Mouse (Mus musculus) layer of hippocampus, postnatal 14 days (tissue): ENCODE data around the gene Ldb1. TPM values are rescaled to one million over a fixed set of nuclear protein-coding genes. Genes with fewer than 3 reads are reported as not detected.
A peak's percentile ranks its signal among the peaks of the same experiment; 100 is the strongest.
"Not testable (repeated sequence)": the region's sequence is repeated elsewhere in the genome, so short reads cannot be mapped to it uniquely, and the experiment has no call there.

Experiments
- DNase-seq, 2 experiments: peaks; one replicate each; pipeline ENCODE4 v3.0.0; 2021 to 2022; ENCODE audit warnings: low spot score in 2 of 2, mixed read lengths in 1 of 2
- total RNA-seq, 2 experiments: library from RNA; stranded (reverse); gene quantifications; 2 replicates each; pipeline ENCODE4 v1.2.3; 2021

Ldb1 gene
- total RNA-seq, 2 experiments from 2014 or later, result 95.3 to 103 TPM

DNA sequence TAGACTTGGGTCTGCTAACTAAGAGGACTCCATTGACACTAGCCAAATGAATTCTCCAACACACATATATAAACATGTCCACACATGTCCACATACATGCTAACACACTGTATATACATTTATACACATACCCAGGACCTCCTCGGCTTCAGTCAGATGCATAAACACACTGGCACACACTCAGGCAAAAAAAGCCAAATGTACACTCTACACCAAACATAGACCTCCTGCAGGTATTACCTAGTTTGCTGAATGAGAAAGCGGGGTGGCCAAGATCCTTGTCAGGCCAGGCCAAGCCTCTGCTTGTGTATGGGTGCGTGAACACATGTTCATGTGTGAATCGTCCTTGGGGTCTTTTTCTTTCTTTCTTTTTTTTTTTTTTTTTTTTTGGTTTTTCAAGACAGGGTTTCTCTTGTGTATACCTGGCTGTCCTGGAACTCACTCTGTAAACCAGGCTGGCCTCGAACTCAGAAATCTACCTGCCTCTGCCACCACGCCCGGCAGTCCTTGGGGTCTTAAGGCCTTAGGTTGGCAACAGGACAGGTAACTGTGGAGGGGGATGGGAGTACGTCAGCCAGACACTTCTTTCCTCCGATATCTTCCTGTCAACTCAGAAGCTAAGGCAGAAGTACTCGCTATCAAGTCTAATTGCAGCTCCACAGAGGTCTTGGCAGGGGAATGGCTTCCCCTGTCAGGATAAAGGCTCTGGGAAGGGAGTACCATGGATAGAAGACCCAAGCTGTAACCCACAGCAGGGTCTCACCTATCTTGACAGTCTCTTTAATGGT lies 14.6 kb downstream of the Ldb1 start:
- DNase-seq, result no peak

GRCm38 (mm10) chr19:46029652-46030051 lies 15.4 kb downstream of the Ldb1 start:
- DNase-seq, result no peak

GRCm38 (mm10) chr19:46028747-46029320 lies 16.2 kb downstream of the Ldb1 start:
- DNase-seq, result no peak

- DNase-seq, result no peak
These were observed 18.4 kb downstream of the Ldb1 start for GRCm38 (mm10) chr19:46026567-46026966.

- no peak for DNase-seq
These were observed 20.1 kb downstream of the Ldb1 start for GRCm38 (mm10) chr19:46024959-46025358.

- DNase-seq, result no peak
These were observed 29.0 kb downstream of the Ldb1 start for GRCm38 (mm10) chr19:46016023-46016422.

DNA sequence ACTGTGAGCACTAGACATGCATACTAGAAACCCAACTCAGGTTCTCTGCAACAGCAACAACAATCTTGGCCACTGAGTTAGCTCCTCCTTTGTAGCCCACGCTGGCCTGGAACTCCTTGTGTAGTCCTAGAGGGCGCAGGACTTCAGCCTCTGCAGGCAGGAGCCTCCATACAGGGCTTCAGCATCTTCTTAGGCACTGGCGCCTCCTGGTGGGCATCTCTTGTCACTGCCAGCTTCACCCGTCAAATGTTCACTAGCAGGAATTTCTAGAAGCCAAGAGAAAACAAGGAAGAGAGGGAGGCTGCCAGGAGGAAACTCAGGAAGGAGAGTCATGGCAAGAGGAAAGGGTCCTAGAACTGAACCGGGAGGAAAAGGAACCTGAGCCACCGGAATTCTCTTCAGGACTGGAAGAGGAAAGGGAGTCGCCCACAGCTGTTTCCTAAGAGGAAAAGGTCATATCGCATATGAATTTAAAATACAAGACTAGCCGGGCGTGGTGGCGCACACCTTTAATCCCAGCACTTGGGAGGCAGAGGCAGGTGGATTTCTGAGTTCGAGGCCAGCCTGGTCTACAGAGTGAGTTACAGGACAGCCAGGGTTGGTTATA lies 30.3 kb downstream of the Ldb1 start:
- peak; percentile 75 to 90 for DNase-seq

DNA sequence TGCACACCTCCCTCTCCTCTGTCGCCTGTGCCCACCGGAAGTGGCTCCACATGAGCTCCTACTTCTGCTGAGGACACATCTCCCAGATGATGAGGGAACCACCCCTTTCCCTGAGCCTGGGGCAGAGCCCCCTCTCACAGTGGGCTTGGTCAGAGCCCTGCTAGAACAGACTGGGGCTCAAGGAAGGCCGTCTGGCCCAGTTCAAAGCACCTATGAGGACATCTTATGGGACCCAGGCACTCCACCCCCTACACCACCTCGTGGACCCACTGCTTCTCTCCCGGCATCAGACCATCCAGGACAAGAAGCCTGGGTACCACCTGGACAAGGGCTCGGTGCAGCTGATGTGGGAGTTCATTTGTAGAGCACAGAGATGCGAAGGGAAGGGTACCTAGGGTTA lies 39.3 kb downstream of the Ldb1 start:
- DNase-seq, result no peak

DNA sequence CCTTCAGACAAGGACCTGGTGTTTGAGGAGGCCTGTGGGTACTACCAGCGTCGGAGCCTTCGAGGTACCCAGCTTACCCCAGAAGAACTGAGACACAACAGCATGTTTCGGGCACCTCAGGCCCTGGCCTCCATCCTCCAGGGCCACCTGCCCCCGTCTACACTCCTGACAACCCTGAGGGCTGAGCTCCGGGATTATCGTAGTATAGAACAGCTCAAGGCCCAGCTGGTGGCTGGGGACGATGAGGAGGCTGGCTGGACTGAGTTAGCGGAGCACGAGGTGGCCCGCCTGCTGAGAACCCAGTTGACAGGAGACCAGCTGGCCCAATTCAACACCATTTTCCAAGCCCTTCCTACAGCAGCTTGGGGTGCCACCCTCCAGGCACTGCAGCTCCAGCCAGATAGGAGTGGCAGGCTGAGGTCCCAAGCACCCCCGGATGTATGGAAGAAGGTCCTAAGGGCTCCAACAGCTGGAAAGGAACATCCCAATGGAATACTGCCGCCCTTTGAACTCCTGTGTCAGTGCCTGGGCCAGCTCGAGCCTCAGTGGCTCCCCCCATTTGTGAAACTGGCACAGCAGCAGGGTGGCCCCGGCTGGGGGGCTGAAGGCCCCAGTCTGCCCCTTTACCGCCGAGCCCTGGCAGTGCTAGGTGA lies 40.1 kb downstream of the Ldb1 start:
- no peak for DNase-seq

GRCm38 (mm10) chr19:46003371-46004226 lies 41.4 kb downstream of the Ldb1 start, which contains the start of gene Hps6:
TSS of gene Hps6 (plus strand) at chr19:46003508.
- DNase-seq, result peak; percentile 41

- no peak for DNase-seq
These were observed 42.7 kb downstream of the Ldb1 start for GRCm38 (mm10) chr19:46002279-46002678.

GRCm38 (mm10) chr19:45999378-45999777 lies 45.6 kb downstream of the Ldb1 start:
- DNase-seq, result no peak

DNA sequence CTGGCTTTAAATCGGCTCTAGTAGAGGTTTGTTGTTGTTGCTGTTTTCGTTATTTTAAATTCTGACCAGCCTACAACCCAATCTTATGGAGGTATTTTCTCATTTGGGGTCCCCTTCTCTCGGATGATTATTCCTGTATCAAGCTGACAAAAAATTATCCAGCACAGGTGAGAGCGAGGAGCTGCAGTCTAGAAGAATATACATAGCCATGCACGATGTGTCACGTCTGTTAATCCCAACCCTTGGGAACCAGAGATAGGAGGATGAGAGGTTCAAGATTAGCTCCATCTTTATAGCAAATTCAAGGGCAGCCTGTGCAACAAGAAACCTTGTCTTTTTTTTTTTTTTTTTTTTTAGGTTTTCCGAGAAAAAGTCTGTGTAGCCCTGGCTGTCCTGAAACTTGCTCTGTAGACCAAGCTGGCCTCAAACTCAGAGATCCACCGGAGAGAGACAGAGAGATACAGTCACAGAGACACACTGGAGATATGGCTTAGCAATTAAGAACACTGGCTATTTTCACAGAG lies 46.3 kb downstream of the Ldb1 start:
- DNase-seq, result no peak

- peak; percentile 90 to 93 for DNase-seq
These were observed 47.0 kb downstream of the Ldb1 start, which contains the start of gene Armh3 for GRCm38 (mm10) chr19:45997785-45998693. TSS of gene Armh3 (minus strand) at chr19:45998488.

DNA sequence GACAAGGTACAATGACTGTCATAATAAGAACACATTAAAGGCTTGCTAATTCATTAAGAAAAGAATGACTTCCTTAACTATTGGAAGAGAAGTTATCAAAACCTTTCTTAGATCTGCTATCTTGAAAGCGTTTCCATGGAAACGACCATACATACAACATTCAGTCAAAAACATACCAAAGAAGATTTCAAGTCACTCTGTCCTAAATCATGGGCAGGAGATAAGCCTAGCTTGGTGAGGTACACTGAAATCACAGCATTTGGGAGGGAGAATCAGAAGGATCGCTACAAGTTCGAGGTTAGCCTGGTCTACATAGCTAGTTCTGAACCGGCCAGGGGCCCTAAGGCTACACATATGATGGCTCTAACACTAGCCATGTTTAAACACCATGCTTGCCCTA lies 47.6 kb downstream of the Ldb1 start:
- DNase-seq, result no peak

DNA sequence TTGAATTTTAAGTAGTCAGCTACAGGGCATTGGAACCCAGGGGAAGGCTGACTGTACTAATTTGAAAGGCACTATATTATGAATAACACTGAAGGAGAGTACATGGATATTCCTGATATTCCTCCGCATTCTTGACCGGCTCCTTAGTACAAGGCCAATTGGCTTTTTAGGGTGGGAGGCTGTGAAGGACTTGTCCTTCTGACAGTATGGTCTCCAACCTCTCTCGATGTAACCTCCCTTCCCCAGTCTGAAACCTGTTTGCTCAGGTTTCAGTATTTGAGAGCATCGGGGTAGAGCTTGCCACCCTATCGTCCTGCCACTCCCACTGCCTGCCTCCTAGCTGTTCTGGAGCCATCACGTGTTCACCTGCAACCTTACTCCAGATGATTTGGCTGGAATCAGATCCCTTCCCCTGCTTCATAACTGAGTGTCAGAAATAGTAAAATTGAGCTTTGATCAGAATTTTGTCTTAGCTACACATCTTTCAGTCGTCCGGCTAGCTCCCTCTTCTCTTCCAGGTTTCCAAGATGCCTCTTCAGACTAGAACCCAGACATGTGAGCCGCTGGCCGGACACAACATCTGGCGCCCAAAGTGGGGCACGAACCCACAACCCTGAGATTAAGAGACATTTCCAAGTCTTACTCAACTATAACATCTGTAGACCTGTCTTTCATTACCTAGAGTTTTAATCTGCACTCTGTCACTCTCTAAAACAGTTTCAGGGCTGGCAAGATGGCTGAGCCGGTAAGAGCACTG lies 50.9 kb downstream of the Ldb1 start:
- DNase-seq, result no peak

DNA sequence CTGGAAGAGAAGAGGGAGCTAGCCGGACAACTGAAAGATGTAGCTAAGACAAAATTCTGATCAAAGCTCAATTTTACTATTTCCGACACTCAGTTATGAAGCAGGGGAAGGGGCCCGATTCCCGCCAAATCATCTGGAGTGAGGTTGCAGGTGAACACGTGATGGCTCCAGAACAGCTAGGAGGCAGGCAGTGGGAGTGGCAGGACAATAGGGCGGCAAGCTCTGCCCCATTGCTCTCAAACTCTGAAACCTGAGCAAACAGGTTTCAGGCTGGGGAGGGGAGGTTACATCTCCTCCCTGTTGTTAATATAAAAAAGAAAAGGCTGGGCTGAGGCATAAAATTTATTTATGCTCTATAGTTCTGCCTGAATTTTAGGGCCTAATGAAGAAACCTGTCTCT lies 51.6 kb downstream of the Ldb1 start:
- DNase-seq, result not testable (repeated sequence)

- DNase-seq, result no peak
These were observed 53.8 kb downstream of the Ldb1 start for GRCm38 (mm10) chr19:45991171-45991570.

DNA sequence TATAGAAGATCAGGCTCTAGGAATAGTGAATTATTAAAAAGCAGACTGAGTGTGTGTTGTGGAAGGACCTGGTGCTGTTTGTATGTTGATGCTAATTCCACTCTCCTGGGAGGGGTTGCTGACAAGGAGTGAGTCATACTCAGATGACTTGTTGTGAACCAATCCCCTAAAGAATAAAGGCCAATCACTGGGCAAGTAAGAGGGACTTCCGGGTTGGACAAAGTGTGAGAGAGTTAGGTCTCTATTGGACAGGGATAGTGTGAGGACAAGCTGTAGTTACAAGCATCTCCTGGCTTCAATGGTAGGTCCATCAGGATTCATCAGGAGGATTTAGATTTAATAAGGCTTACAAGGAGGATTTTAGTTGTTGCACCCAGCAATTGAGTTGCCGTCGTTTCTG lies 56.8 kb downstream of the Ldb1 start:
- DNase-seq, result no peak
